Mouse (Mus musculus): ENCODE results near the gene Rps21. TPM values are rescaled to one million over a fixed set of nuclear protein-coding genes. Genes with fewer than 3 reads are reported as not detected.

The Rps21 gene
- total RNA-seq, 1 experiment from 2014 or later: 852 TPM

DNA sequence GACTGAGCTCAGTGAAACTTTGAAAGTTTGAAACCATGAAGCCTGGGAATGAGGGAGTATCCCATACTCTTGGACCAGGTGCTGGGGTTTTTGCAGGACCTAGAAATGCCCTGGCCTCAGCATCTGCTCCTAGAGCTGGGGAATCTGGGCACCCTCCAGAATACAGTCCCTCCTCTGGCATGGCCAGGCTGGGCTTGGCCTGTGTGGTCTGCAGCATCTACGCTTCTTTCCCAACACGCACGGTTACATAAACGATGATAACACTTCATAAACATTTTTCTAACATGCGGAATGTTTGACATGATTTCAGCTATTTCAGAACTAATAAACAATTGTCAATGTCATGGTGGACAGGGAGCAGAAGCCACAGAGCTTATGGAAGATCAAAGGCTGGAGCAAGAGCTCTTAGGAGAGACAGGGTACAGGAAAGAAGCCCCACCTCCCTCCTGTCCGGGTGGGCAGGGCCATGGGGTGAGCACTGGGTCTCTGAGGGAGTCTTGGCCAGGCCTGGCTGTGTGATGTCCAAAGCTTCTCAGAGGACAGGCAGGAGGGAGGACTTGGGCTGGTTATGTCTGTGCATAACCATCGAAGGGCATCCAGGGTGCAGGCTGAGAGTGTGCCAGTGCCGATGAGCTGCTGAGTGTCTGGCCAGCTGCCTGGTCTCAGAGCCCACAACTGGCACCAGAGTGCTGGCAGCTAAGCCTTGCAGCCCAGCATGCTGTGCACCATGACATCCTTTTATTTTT lies 49.4 kb downstream of the Rps21 start:
- ATAC-seq (ENCODE audit: extremely low read depth, insufficient number of reproducible peaks, low FRiP score, poor library complexity, severe bottlenecking): no peak

DNA sequence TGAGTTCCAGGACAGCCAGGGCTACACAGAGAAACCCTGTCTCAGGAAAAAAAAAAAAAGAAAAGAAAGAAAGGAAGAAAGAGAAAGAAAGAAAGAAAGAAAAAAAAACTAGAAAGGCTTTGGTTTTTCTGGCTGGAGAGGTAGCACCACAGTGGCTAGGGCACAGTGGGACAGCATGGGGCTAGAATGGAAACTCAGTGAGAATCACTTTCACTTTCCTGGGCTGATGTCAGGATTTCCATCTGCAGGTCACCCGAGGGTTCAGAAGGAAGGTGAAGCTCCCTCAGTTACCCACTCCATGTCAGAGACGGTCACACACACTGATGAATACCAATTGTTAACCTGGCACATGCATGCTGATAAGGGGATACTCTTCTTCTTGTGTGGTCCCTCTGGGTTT lies 50.5 kb downstream of the Rps21 start:
- no peak for ATAC-seq (ENCODE audit: extremely low read depth, insufficient number of reproducible peaks, low FRiP score, poor library complexity, severe bottlenecking)

Other genes starting within 250 kb of the Rps21 start
- gene Lsm14b, start 232.4 kb upstream of the Rps21 start, total RNA-seq (2017): 35.8 and 36.8 TPM in 2 replicates
- 139 and 147 TPM in 2 replicates for gene Psma7, start 214.9 kb upstream of the Rps21 start, total RNA-seq (2017)
- 9.7 and 10.6 TPM in 2 replicates for gene Ss18l1, start 214.9 kb upstream of the Rps21 start, total RNA-seq (2017)
- gene Mtg2, start 186.8 kb upstream of the Rps21 start, total RNA-seq (2017): 20.4 and 23.2 TPM in 2 replicates
- gene Hrh3, start 152.9 kb upstream of the Rps21 start, total RNA-seq (2017): not detected in 2 replicates
- gene Osbpl2, start 138.1 kb upstream of the Rps21 start, total RNA-seq (2017): 83.9 and 85.7 TPM in 2 replicates
- 73.4 and 75.9 TPM in 2 replicates for gene Adrm1, start 85.9 kb upstream of the Rps21 start, total RNA-seq (2017)
- under 0.01 TPM in 2 replicates for gene Lama5, start 31.5 kb upstream of the Rps21 start, total RNA-seq (2017)
- gene Cables2, start 16.1 kb downstream of the Rps21 start, total RNA-seq (2017): 53.5 and 55.6 TPM in 2 replicates
- gene Rbbp8nl, start 32.5 kb downstream of the Rps21 start, total RNA-seq (2017): not detected in 2 replicates
- not detected in 2 replicates for gene Gata5, start 77.3 kb downstream of the Rps21 start, total RNA-seq (2017)
- gene Slco4a1, start 198.9 kb downstream of the Rps21 start, total RNA-seq (2017): 6.4 and 8.4 TPM in 2 replicates
- not detected in 2 replicates for gene Ntsr1, start 242.6 kb downstream of the Rps21 start, total RNA-seq (2017)

Measured in neutrophil, adult 5-6 weeks (primary cell).